Mouse (Mus musculus): ENCODE measurements around the gene Krtap5-3. TPM values are rescaled to one million over a fixed set of nuclear protein-coding genes. Genes with fewer than 3 reads are reported as not detected.
"Not testable (repeated sequence)": the region's sequence is repeated elsewhere in the genome, so short reads cannot be mapped to it uniquely, and the experiment has no call there.

Gene Krtap5-3
- total and polyA plus RNA-seq, 3 experiments: not detected

DNA sequence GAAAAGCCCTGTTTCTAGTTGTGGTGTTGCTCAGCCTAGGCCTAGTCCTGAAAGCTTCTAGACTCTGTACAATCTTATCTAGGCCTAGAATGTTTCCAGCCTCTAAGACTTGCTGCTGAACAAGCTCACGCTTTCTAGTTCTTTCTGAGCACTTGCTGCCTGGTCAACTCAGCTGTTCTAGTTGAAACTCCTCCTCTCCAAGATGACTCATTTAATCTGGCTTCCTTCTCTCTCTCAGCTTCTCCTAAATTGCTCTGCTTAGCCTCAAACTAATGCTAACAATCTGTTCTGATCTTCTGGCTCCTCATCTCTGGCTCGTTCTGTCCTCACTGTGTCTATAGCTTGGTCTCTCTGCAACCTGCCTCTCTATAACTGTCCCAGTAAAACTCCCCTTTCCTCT lies 2.4 kb upstream of the Krtap5-3 start:
- WGBS: 57% methylated on average over 2 of the region's 2 CpGs
- no peak for DNase-seq
- no peaks in the 10 kb centered on the region for H3K27me3 ChIP-seq (ENCODE audit: control insufficient read depth, insufficient read depth, low read length)
- no peaks in the 10 kb centered on the region for H3K4me1 ChIP-seq (ENCODE audit: control insufficient read depth, insufficient read depth, low read length)
- H3K4me3 ChIP-seq: no peak overlapping the region
- intact Hi-C loops (cut with DNase I): no loop called here
- H3K9ac ChIP-seq (ENCODE audit: low read depth, low read length): no peak overlapping the region
- H3K36me3 ChIP-seq (ENCODE audit: control insufficient read depth, insufficient read depth, low read length): no peaks in the 10 kb centered on the region
- no peaks in the 10 kb centered on the region for H3K79me2 ChIP-seq (replicated peaks; ENCODE audit: control insufficient read depth, insufficient read depth, low read length)
- TF ChIP-seq POLR2A (IDR thresholded peaks at IDR 0.05; ENCODE audit: insufficient read depth, low read depth, low read length): no peak
- no peak for TF ChIP-seq EP300 (IDR thresholded peaks at IDR 0.05; ENCODE audit: insufficient read depth, low read depth, low read length)
- TF ChIP-seq CTCF (IDR thresholded peaks at IDR 0.05): no peak
- H3K27ac ChIP-seq: no peak overlapping the region

DNA sequence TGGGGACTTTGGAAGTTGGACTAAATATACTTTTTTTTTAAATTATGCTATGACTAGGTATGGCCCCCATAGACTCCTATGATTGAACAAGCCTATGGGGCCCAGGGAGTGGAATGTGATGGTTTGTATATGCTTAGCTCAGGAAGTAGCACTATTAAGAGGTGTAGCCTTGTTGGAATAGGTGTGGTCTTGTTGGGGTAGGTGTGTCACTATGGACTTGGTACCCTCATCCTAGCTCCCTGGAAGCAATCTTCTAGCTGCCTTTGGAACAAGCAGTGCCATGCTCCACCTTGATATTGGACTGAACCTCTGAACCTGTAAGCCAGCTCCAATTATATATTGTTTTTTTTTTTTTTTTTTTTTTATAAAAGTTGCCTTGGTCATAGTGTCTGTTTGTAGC lies 4.3 kb downstream of the Krtap5-3 start:
- Histone ChIP-seq H3K9ac (ENCODE audit: low read depth, low read length) (no peak overlapping the region), H3K79me2 (replicated peaks; ENCODE audit: control insufficient read depth, insufficient read depth, low read length) (no peaks in the 10 kb centered on the region), H3K4me1 (ENCODE audit: control insufficient read depth, insufficient read depth, low read length) (no peaks in the 10 kb centered on the region), H3K36me3 (ENCODE audit: control insufficient read depth, insufficient read depth, low read length) (no peaks in the 10 kb centered on the region), H3K4me3 (no peak overlapping the region), H3K27ac (no peak overlapping the region), H3K27me3 (ENCODE audit: control insufficient read depth, insufficient read depth, low read length) (no peaks in the 10 kb centered on the region)
- DNase-seq: no peak
- intact Hi-C loops (cut with DNase I): no loop called here
- TF ChIP-seq POLR2A (IDR thresholded peaks at IDR 0.05; ENCODE audit: insufficient read depth, low read depth, low read length): no peak
- TF ChIP-seq EP300 (IDR thresholded peaks at IDR 0.05; ENCODE audit: insufficient read depth, low read depth, low read length): no peak
- TF ChIP-seq CTCF (IDR thresholded peaks at IDR 0.05): no peak

DNA sequence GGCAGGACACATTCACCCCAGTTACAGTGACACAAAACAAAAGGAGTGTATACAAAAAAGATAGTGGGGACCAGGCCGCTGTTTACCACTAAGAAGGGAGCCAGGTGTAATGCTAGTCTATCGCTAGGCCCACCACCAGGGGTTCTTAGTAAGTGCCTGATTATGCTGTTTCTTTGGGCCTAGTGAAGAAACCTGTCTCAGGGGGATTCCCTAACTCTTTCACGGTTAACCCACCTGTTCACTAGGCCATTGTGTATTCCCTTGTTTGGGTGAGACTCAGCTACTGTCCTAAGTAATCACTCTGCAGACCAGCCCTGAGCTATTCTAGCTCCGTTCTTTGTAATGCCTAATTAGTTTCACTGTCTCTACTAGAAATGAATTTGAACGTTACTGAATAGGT lies 5.7 kb downstream of the Krtap5-3 start:
- 80% methylated on average over 5 of the region's 5 CpGs for WGBS
- H3K4me3 ChIP-seq; H3K79me2 ChIP-seq (replicated peaks; ENCODE audit: control insufficient read depth, insufficient read depth, low read length); H3K27ac ChIP-seq; H3K36me3 ChIP-seq (ENCODE audit: control insufficient read depth, insufficient read depth, low read length); H3K4me1 ChIP-seq (ENCODE audit: control insufficient read depth, insufficient read depth, low read length); H3K9ac ChIP-seq (ENCODE audit: low read depth, low read length); H3K27me3 ChIP-seq (ENCODE audit: control insufficient read depth, insufficient read depth, low read length); intact Hi-C loops (cut with DNase I); DNase-seq: not testable (repeated sequence)

GRCm38 (mm10) chr7:142211559-142211958 lies 10.4 kb downstream of the Krtap5-3 start, which contains the start of gene Gm7579:
Gm7579 (plus strand) TSS chr7:142211859.
- intact Hi-C loops (cut with DNase I): no loop called here
- Histone ChIP-seq H3K9ac (ENCODE audit: low read depth, low read length) (no peak within 1 kb of the TSS), H3K27ac (no peak within 1 kb of the TSS), H3K27me3 (ENCODE audit: control insufficient read depth, insufficient read depth, low read length) (no peaks in the 10 kb centered on the region), H3K79me2 (replicated peaks; ENCODE audit: control insufficient read depth, insufficient read depth, low read length) (no peaks in the 10 kb centered on the region), H3K4me1 (ENCODE audit: control insufficient read depth, insufficient read depth, low read length) (no peaks in the 10 kb centered on the region), H3K36me3 (ENCODE audit: control insufficient read depth, insufficient read depth, low read length) (no peaks in the 10 kb centered on the region), H3K4me3 (no peak within 1 kb of the TSS)
- 38% methylated on average over 1 of the region's 1 CpGs for WGBS
- TF ChIP-seq POLR2A (IDR thresholded peaks at IDR 0.05; ENCODE audit: insufficient read depth, low read depth, low read length) (no peak), CTCF (IDR thresholded peaks at IDR 0.05) (no peak), EP300 (IDR thresholded peaks at IDR 0.05; ENCODE audit: insufficient read depth, low read depth, low read length) (no peak)
- no peak for DNase-seq

DNA sequence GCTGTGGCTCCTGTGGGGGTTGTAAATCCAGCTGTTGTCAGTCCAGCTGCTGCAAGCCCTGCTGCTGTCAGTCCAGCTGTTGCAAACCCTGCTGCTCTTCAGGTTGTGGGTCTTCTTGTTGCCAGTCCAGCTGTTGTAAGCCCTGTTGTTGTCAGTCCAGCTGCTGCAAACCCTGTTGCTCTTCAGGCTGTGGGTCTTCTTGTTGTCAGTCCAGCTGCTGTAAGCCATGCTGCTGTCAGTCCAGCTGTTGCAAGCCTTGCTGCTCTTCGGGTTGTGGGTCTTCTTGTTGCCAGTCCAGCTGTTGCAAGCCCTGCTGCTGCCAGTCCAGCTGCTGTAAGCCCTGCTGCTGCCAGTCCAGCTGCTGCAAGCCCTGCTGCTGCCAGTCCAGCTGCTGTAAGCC lies 11.0 kb downstream of the Krtap5-3 start:
- H3K27ac ChIP-seq; H3K79me2 ChIP-seq (replicated peaks; ENCODE audit: control insufficient read depth, insufficient read depth, low read length); H3K4me1 ChIP-seq (ENCODE audit: control insufficient read depth, insufficient read depth, low read length); H3K36me3 ChIP-seq (ENCODE audit: control insufficient read depth, insufficient read depth, low read length); H3K4me3 ChIP-seq; DNase-seq; H3K27me3 ChIP-seq (ENCODE audit: control insufficient read depth, insufficient read depth, low read length); H3K9ac ChIP-seq (ENCODE audit: low read depth, low read length); intact Hi-C loops (cut with DNase I): not testable (repeated sequence)
- WGBS: 50% methylated on average over 1 of the region's 1 CpGs

- no peak for DNase-seq
- WGBS: 34% methylated on average over 2 of the region's 2 CpGs
- Histone ChIP-seq H3K4me1 (ENCODE audit: control insufficient read depth, insufficient read depth, low read length) (no peaks in the 10 kb centered on the region), H3K27ac (no peak overlapping the region), H3K9ac (ENCODE audit: low read depth, low read length) (no peak overlapping the region), H3K79me2 (replicated peaks; ENCODE audit: control insufficient read depth, insufficient read depth, low read length) (no peaks in the 10 kb centered on the region), H3K27me3 (ENCODE audit: control insufficient read depth, insufficient read depth, low read length) (no peaks in the 10 kb centered on the region), H3K4me3 (no peak overlapping the region), H3K36me3 (ENCODE audit: control insufficient read depth, insufficient read depth, low read length) (no peaks in the 10 kb centered on the region)
- intact Hi-C loops (cut with DNase I): no loop called here
- TF ChIP-seq POLR2A (IDR thresholded peaks at IDR 0.05; ENCODE audit: insufficient read depth, low read depth, low read length) (no peak), EP300 (IDR thresholded peaks at IDR 0.05; ENCODE audit: insufficient read depth, low read depth, low read length) (no peak), CTCF (IDR thresholded peaks at IDR 0.05) (no peak)
Observed at GRCm38 (mm10) chr7:142224518-142224917, 23.4 kb downstream of the Krtap5-3 start.

GRCm38 (mm10) chr7:142229871-142230270 lies 28.7 kb downstream of the Krtap5-3 start, which contains the start of gene Krtap5-5:
Krtap5-5 (minus strand) TSS chr7:142229971.
- H3K4me3 ChIP-seq; DNase-seq; H3K36me3 ChIP-seq (ENCODE audit: control insufficient read depth, insufficient read depth, low read length); intact Hi-C loops (cut with DNase I); H3K27ac ChIP-seq; H3K27me3 ChIP-seq (ENCODE audit: control insufficient read depth, insufficient read depth, low read length); H3K9ac ChIP-seq (ENCODE audit: low read depth, low read length); H3K79me2 ChIP-seq (replicated peaks; ENCODE audit: control insufficient read depth, insufficient read depth, low read length); H3K4me1 ChIP-seq (ENCODE audit: control insufficient read depth, insufficient read depth, low read length): not testable (repeated sequence)
- 28% methylated on average over 3 of the region's 3 CpGs for WGBS

Data from heart, adult 2 months (tissue).